ENCODE assay signal across 8 mouse cellular contexts in genomic region chr7:27507711-27508647, GRCm38 (mm10). TPM values are rescaled to one million over a fixed set of nuclear protein-coding genes. Genes with fewer than 3 reads are reported as not detected.
A peak's percentile ranks its signal among the peaks of the same experiment; 100 is the strongest.
DNase-seq lines count a peak whose midpoint lies in the region; ATAC-seq lines count a peak whose summit lies in the region.

No protein-coding gene starts in this region.

- peak overlapping the region; percentile 77 for H3K4me2 ChIP-seq in kidney, embryonic 15.5 days

- DNase-seq in B cell, adult 2 months: peak; percentile 100
- peak; percentile 96 for DNase-seq in brain, adult 2 months (ENCODE audit: low read depth, low spot score)
- peak; percentile 100 for DNase-seq in heart, embryonic 10.5 days (ENCODE audit: low spot score)
- DNase-seq in liver: peak; percentile 100
- peak; percentile 100 for DNase-seq in spleen, postnatal 4 days (ENCODE audit: low spot score in 2 of 2)

- no peaks in the 10 kb centered on the region for H3K9me3 ChIP-seq in heart, embryonic 10.5 days
- no peaks in the 10 kb centered on the region for H3K9me3 ChIP-seq in kidney, embryonic 15.5 days (replicated peaks)

- 1% methylated on average over 54 of the region's 54 CpGs for WGBS in heart, embryonic 10.5 days
- WGBS in kidney, embryonic 15.5 days: under 1% methylated on average over 54 of the region's 54 CpGs

- H3K9ac ChIP-seq in kidney, embryonic 15.5 days: peak overlapping the region; percentile 72

- H3K27ac ChIP-seq in heart, embryonic 10.5 days: peak overlapping the region; percentile 95
- peak overlapping the region; percentile 100 for H3K27ac ChIP-seq in kidney, embryonic 15.5 days

- H3K4me1 ChIP-seq in heart, embryonic 10.5 days: peaks cover 28% of the 10 kb centered on the region
- H3K4me1 ChIP-seq in kidney, embryonic 15.5 days: peaks cover 25% of the 10 kb centered on the region

- H3K36me3 ChIP-seq in heart, embryonic 10.5 days: no peaks in the 10 kb centered on the region
- no peaks in the 10 kb centered on the region for H3K36me3 ChIP-seq in kidney, embryonic 15.5 days

- H3K4me3 ChIP-seq in heart, embryonic 10.5 days: peak overlapping the region; percentile 71
- peak overlapping the region; percentile 66 for H3K4me3 ChIP-seq in kidney, embryonic 15.5 days (replicated peaks)

- ATAC-seq in erythroblast, adult 5-6 weeks (replicated peaks; ENCODE audit: low FRiP score, poor library complexity, severe bottlenecking): peak; percentile 91
- ATAC-seq in kidney, embryonic 15.5 days (replicated peaks; ENCODE audit: low FRiP score): peak; percentile 94
- peak; percentile 91 for ATAC-seq in monocyte, adult 5-6 weeks (replicated peaks; ENCODE audit: insufficient number of reproducible peaks, low FRiP score, low TSS enrichment, poor library complexity, severe bottlenecking)

- no peaks in the 10 kb centered on the region for H3K27me3 ChIP-seq in heart, embryonic 10.5 days (ENCODE audit: insufficient read depth, poor library complexity, severe bottlenecking)
- no peaks in the 10 kb centered on the region for H3K27me3 ChIP-seq in kidney, embryonic 15.5 days

RNA-seq across cellular contexts. Expression of gene Prx, which starts 8.9 kb away (rescaled TPM):
- not detected in 2 replicates for total RNA-seq in erythroblast, adult 5-6 weeks (2015; ENCODE audit: low replicate concordance)
- 0.28 and 0.43 TPM in 2 replicates for total RNA-seq in erythroblast, adult 5-6 weeks (2017; ENCODE audit: low replicate concordance)
- 2.4 and 2.8 TPM in 2 replicates for polyA plus RNA-seq in heart, embryonic 10.5 days (2016; fragmentation: Nextera tagmentation; extraction: Ambion mirVana)
- polyA plus RNA-seq in kidney, embryonic 15.5 days (2015; fragmentation: Nextera tagmentation; extraction: Ambion mirVana): 4.0 and 4.8 TPM in 2 replicates
- total RNA-seq in monocyte, adult 5-6 weeks (2017): 0.19 to 0.53 TPM (median 0.38 TPM) in 3 replicates

RNA-seq across cellular contexts. Expression of gene Hipk4, which starts 15.1 kb away (rescaled TPM):
- total RNA-seq in erythroblast, adult 5-6 weeks (2015; ENCODE audit: low replicate concordance): not detected in 2 replicates
- total RNA-seq in erythroblast, adult 5-6 weeks (2017; ENCODE audit: low replicate concordance): not detected in 2 replicates
- polyA plus RNA-seq in heart, embryonic 10.5 days (2016; fragmentation: Nextera tagmentation; extraction: Ambion mirVana): 0.54 and 0.59 TPM in 2 replicates
- 0.39 and 0.92 TPM in 2 replicates for polyA plus RNA-seq in kidney, embryonic 15.5 days (2015; fragmentation: Nextera tagmentation; extraction: Ambion mirVana)
- not detected in 3 replicates for total RNA-seq in monocyte, adult 5-6 weeks (2017)

RNA-seq across cellular contexts. Expression of gene Sertad1, which starts 21.3 kb away (rescaled TPM):
- 26.5 and 34.1 TPM in 2 replicates for total RNA-seq in erythroblast, adult 5-6 weeks (2015; ENCODE audit: low replicate concordance)
- 26.2 and 30.5 TPM in 2 replicates for total RNA-seq in erythroblast, adult 5-6 weeks (2017; ENCODE audit: low replicate concordance)
- polyA plus RNA-seq in heart, embryonic 10.5 days (2016; fragmentation: Nextera tagmentation; extraction: Ambion mirVana): 34.8 and 38.9 TPM in 2 replicates
- polyA plus RNA-seq in kidney, embryonic 15.5 days (2015; fragmentation: Nextera tagmentation; extraction: Ambion mirVana): 40.5 and 41.0 TPM in 2 replicates
- 14.4 to 44.5 TPM (median 30.3 TPM) in 3 replicates for total RNA-seq in monocyte, adult 5-6 weeks (2017)

RNA-seq across cellular contexts. Expression of gene Sertad3, which starts 34.4 kb away (rescaled TPM):
- total RNA-seq in erythroblast, adult 5-6 weeks (2015; ENCODE audit: low replicate concordance): 31.8 and 57.3 TPM in 2 replicates
- total RNA-seq in erythroblast, adult 5-6 weeks (2017; ENCODE audit: low replicate concordance): 56.2 and 61.8 TPM in 2 replicates
- polyA plus RNA-seq in heart, embryonic 10.5 days (2016; fragmentation: Nextera tagmentation; extraction: Ambion mirVana): 19.0 and 23.8 TPM in 2 replicates
- polyA plus RNA-seq in kidney, embryonic 15.5 days (2015; fragmentation: Nextera tagmentation; extraction: Ambion mirVana): 30.3 and 32.0 TPM in 2 replicates
- 14.3 to 26.8 TPM (median 14.9 TPM) in 3 replicates for total RNA-seq in monocyte, adult 5-6 weeks (2017)

RNA-seq across cellular contexts. Expression of gene Pld3, which starts 45.0 kb away (rescaled TPM):
- 128 and 139 TPM in 2 replicates for total RNA-seq in erythroblast, adult 5-6 weeks (2015; ENCODE audit: low replicate concordance)
- total RNA-seq in erythroblast, adult 5-6 weeks (2017; ENCODE audit: low replicate concordance): 73.6 and 84.7 TPM in 2 replicates
- polyA plus RNA-seq in heart, embryonic 10.5 days (2016; fragmentation: Nextera tagmentation; extraction: Ambion mirVana): 54.1 and 55.6 TPM in 2 replicates
- 83.1 and 90.5 TPM in 2 replicates for polyA plus RNA-seq in kidney, embryonic 15.5 days (2015; fragmentation: Nextera tagmentation; extraction: Ambion mirVana)
- total RNA-seq in monocyte, adult 5-6 weeks (2017): 13.7 to 42.8 TPM (median 31.8 TPM) in 3 replicates

Comparison
In these comparisons a context has a peak if more than half of its experiments do, and no peak if none do; other contexts are left out.
1. Peak in every context shown above with its lines: DNase-seq, ATAC-seq, H3K4me3 ChIP-seq and H3K27ac ChIP-seq.